Mouse (Mus musculus): ENCODE data around the gene Nbdy. TPM values are rescaled to one million over a fixed set of nuclear protein-coding genes. Genes with fewer than 3 reads are reported as not detected.

The Nbdy gene
- polyA plus RNA-seq (2014; fragmentation: Illumina TruSeq; extraction: RNeasy Lipid Tissue Mini Kit (QIAGEN cat#74804)), result 141 TPM

DNA sequence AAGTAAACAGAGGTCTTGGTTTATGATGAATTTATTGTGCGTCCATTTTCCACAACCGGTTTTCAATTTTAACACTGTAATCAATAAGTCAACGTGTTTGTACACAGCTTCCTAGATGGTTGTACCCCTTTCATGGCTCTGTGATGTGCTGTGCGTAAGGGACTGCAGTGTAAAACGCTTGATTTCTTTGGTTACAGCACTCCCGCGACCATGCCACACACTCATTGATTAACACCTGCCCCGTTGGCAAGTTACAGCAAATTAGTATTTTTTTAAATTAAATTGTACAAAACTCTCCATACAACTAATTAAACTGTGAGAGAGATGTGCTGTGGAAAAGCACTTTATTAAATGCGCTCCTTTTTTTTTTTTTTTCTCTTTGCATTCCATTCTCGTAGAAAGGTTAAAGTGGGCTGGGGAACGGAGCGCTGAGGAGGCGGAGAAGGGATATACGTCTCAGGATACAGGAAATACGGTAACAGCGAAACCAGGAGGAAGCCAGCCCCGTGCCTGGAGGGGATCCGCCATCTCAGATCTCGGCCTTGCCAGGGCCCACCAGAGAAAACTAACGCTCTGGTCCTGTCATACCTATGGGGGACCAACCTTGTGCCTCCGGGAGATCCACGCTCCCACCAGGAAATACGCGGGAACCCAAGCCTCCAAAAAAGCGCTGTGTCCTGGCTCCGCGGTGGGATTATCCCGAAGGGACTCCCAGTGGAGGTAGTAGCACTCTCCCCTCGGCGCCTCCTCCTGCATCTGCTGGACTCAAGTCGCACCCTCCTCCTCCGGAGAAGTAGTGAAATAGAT lies at the start of gene Nbdy:
Nbdy (plus strand) TSS at position 481 of the 807 bp plus-strand sequence.

DNA sequence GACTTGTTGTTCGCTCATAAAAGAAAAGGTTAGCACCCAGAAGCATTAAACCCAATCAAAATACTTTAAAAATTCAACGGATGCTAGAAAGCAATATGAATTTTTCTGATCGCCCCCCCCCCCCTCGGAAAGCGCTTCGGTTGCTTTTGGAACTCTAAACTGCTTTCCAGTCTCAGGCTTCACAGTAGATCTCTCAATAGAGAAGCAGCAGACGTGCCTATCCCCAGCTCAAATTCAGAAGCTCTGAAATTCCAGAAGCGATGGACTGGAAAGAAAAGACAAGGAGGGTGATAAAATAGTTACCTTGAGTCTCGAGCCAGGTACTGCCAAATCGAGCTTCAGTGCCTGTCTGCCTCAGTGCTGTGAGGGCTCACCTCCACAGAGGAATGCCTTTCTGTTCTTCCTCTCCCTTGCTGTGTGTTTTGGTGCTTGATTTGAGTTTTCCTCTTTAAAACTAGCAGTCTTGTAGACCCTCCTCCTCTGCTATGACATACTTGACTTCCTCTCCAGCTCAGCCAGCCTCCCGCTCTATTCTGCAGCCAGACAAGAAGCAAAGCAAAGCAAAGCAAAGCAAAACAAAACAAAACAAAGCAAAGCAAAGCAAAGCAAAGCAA lies 27.5 kb upstream of the Nbdy start, which contains the start of gene Kctd12b:
Kctd12b (minus strand) TSS at position 610 of the 614 bp plus-strand sequence.

Other genes starting within 250 kb of the Nbdy start
- gene Ubqln2, start 225.4 kb upstream of the Nbdy start, polyA plus RNA-seq (2014; fragmentation: Illumina TruSeq; extraction: RNeasy Lipid Tissue Mini Kit (QIAGEN cat#74804)), result 110 TPM
- not detected for gene Cypt3, start 165.0 kb upstream of the Nbdy start, polyA plus RNA-seq (2014; fragmentation: Illumina TruSeq; extraction: RNeasy Lipid Tissue Mini Kit (QIAGEN cat#74804))
- gene Kctd12b, start 27.2 kb upstream of the Nbdy start, polyA plus RNA-seq (2014; fragmentation: Illumina TruSeq; extraction: RNeasy Lipid Tissue Mini Kit (QIAGEN cat#74804)), result 83.9 TPM
- gene Spin2c, start 108.6 kb downstream of the Nbdy start, polyA plus RNA-seq (2014; fragmentation: Illumina TruSeq; extraction: RNeasy Lipid Tissue Mini Kit (QIAGEN cat#74804)), result 70.6 TPM